Mouse (Mus musculus): ENCODE data around the gene Dapp1.
A peak's percentile ranks its signal among the peaks of the same experiment; 100 is the strongest.
"Not testable (repeated sequence)": the region's sequence is repeated elsewhere in the genome, so short reads cannot be mapped to it uniquely, and the experiment has no call there.

The Dapp1 gene

DNA sequence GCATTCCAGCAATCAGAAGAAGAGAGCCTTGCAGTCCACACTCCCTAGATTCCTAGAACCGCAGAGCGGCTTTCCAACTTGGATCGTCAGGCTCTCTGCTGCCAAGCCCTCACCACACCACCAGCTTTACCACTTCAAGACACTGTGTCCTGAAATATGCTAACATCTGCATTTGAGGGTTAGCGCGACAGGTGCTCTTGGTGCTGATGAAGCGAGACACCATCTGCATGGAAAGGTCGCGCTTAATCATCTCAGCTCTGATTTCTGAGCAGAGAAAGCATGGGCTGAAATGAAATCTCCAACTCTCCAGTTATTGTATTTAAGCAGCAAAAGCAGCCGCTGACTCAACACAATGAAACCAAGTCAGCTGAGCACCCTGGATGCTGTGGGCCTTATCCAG lies 8.1 kb upstream of the Dapp1 start:
- no peak for DNase-seq (ENCODE audit: low spot score in 2 of 2)

GRCm38 (mm10) chr3:137980435-137981381 lies 637 bp downstream of the Dapp1 start:
- DNase-seq (ENCODE audit: low spot score in 2 of 2): peak in 1 of 2 experiments; percentile 15

DNA sequence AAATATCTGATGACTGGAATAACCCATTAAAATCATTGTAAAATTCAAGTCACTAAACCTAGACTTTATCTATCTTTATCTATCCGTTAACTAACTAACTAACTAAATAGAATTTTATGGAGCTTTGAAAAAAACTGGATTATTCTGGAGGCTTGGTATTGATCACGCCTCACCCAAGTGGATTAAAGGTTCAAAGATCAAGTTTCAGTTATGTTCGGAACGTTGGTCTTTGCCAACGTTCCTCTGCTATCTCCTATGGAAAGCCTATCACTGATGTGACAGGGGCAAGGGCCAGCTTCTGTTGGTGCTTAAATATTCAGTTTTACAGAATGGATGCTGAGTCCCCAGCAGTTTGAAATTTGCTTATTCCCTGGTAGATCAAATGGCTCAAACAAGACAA lies 3.1 kb downstream of the Dapp1 start:
- no peak for DNase-seq (ENCODE audit: low spot score in 2 of 2)

DNA sequence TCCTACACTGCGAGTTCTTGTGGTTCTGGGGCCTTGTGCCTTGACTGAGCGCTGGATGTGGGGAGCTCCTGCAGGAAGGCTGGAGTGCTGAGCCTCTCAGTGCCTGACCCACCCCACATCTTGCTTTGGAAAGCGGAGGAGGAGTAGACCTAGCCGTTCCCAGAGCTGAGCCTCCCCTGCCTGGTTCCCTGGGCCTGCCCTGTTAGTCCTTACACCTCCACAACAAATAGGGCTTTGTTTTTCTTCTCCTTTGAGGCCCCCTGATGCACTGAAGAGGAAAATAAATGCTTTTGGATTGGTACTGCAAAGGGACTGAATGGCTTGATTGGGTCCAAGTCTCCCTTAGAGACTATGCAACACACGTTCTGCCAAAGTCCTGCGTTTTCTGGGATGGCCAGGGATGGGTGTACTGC lies 3.7 kb downstream of the Dapp1 start:
- no peak for DNase-seq (ENCODE audit: low spot score in 2 of 2)

GRCm38 (mm10) chr3:137976943-137977628 lies 4.3 kb downstream of the Dapp1 start:
- no peak for DNase-seq (ENCODE audit: low spot score in 2 of 2)

- DNase-seq (ENCODE audit: low spot score in 2 of 2): no peak
Measured at GRCm38 (mm10) chr3:137975856-137976423, 5.4 kb downstream of the Dapp1 start.

DNA sequence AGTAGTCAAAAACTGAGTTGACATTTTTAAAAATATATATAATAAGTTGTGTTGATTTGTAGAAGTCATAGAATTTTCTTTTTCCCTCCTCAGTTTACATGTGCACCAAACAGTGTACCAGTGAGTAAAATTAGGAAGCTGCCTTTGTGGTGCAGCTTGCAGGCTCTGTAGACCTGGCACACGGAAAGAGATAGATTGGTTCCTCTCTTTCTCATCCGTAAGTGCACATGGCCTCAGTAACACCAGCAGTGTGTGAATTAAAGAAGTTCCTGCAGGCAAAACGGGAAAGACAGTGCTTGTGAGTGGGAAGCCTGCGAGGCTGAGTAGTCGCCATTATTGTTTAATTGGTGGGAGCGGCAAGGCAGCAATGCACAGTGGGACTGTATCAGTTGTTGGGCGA lies 5.9 kb downstream of the Dapp1 start:
- DNase-seq (ENCODE audit: low spot score in 2 of 2): no peak

DNA sequence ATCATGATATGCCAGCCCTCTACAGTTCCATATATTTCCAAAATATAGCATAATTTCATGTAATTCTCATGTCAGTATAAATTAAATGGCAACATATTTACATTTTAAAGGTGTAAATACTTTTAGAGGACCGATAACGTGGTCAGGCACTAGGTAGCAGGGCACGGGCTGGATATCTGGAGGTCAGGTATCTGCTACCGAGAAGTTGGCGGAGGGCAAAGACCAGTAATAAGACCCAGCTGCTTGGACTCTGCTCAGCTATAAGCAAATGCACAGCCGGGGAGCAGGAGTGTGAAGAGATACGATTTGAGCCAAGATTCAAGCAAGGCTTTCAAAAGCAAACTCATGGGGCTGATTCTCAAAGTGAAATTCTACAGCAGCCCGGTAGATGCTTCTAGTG lies 7.0 kb downstream of the Dapp1 start:
- no peak for DNase-seq (ENCODE audit: low spot score in 2 of 2)

DNA sequence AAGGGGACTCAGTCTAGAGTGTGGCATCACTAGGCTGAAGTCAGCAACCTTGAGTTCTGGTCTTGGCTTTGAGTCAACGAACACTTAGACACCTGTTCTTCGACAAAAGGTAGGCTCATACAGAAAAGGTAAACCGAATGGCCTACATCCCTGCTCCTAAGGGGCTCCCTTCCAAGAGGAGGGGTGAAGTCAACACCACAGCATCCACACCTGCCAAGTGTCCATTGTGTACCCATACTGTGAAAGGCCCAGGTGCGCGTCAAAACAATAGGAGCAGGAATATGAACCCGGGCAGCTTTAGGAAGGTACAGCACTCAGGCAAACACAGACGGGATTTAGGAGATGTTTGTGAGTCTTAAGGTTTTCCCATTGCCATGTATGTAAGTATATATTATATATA lies 8.4 kb downstream of the Dapp1 start:
- DNase-seq (ENCODE audit: low spot score in 2 of 2): no peak

DNA sequence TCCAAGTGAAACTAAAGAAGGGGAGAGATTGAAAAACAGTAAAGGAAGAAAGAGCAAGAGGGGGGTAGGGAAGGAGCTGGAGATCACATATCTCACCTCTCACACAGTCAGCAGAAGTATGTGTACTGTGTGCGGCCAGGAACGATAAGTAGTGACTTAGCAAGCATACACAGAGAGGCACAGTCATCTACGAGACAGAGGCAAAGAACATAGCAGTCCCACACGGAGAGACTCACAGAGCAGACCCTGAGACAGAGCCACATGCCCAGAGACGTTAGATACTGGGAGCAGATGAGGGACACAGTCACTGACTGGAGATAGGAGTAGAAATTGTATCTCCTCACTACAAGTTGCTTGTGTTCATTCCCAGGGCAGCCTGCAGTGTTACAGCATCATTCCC lies 9.1 kb downstream of the Dapp1 start:
- DNase-seq (ENCODE audit: low spot score in 2 of 2): no peak

- no peak for DNase-seq (ENCODE audit: low spot score in 2 of 2)
Measured at GRCm38 (mm10) chr3:137969951-137970350, 11.4 kb downstream of the Dapp1 start.

DNA sequence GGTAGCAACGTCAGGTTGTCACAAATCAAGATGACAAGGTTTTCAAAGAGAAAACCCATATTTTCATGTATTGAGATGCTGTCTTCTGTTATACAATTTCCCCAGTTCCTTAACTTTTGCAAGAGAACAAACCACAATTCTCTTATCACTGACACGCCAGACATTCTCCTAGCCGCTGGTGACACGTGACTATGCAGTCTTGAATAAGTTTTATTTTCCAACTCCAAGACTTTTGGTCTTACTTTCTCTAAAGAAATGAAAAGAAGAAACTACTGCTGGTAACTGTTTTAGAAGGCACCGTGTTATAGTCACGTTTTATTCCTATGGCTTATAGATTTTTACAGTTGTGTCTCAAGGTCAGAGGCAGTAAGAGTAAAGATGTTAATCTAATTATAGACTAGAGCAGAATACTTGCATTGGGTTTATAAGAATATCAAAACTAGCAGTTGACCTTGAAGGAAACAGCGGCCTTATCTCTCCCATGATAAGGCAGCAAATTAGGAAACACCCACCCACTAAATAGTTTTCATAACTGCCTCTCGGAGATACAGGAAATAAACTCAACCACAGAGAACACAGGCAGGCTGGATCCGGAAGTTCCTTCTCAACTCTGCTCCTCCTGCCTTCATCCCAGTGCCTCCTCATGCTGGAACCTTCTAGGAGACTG lies 12.4 kb downstream of the Dapp1 start:
- peak; percentile 32 to 42 for DNase-seq (ENCODE audit: low spot score in 2 of 2)

DNA sequence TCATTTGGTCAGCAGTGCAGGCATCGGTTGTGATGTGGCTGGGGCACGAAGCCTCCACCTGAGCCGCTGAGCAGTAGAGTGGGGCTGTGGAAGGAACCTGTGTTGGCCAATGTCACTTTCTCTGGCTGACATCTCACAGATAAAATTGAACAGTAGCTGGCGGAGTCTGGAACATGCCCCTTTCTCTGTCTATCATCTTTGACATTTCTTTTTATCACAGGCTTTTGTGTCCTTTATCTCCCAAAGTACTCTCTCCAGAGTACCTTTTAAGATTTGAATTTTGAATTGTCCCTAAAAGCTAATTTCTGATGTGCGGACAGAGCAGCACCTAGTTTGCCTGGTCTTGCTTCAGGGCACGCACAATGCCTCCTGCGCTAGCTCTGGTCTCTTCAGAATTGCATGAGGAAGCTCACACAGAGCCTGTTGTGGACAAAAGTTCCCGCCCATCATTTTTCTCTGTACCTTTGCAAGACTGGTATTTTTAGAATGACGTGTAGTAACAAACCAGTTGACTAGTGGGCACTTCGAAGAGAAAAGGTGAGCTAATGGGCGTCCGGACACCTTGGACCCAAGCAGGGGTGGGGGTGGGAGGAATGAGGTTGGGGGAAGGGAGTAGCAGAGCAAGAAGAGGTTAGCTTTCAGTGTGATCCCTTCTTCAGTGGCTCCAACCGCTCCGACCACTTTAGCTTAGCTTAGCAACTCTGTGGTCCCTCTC lies 13.1 kb downstream of the Dapp1 start:
- no peak for DNase-seq (ENCODE audit: low spot score in 2 of 2)

GRCm38 (mm10) chr3:137964014-137964413 lies 17.3 kb downstream of the Dapp1 start:
- DNase-seq (ENCODE audit: low spot score in 2 of 2): not testable (repeated sequence)

DNA sequence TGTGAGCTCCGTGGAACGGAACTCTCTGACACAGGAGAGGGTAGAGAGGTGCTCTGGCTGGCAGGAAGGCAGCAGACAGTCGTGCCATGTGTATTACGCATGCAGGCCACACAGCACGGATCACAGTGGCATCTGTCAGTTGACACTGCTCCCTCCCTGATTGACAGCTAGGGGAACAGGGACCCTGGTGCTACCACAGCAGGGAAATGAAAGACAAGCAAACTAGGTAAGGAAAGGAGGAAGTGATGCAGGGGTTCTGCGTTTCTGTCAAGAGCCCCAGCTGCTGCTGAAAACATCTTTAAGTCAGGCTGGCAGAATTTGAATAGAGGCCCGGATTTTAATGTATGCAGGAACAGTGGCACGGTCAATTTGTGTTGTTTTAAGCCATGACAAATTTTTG lies 17.8 kb downstream of the Dapp1 start:
- no peak for DNase-seq (ENCODE audit: low spot score in 2 of 2)

- DNase-seq (ENCODE audit: low spot score in 2 of 2): no peak
Measured at GRCm38 (mm10) chr3:137961736-137962385, 19.5 kb downstream of the Dapp1 start.

- no peak for DNase-seq (ENCODE audit: low spot score in 2 of 2)
Measured at GRCm38 (mm10) chr3:137959456-137959855, 21.9 kb downstream of the Dapp1 start.

DNA sequence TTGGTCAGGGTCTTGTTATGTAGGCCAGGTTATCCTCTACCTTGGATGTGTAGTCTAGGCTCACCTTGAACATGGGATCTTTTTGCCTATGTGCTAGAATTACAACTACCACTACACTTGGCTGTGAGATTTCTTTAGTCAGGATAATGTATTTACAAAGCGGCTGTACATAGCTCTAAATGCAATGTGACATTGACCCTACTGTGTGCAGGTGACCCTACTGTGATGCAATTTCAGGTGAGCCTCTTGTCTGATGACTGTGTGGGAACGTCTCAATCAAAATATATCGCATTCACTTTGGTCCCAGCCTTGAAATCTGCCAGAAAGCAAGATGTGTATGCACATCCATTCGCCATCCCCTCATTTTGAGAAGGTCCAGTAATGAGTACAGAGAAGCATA lies 23.0 kb downstream of the Dapp1 start:
- DNase-seq (ENCODE audit: low spot score in 2 of 2): no peak

- no peak for DNase-seq (ENCODE audit: low spot score in 2 of 2)
Measured at GRCm38 (mm10) chr3:137957864-137958263, 23.5 kb downstream of the Dapp1 start.

DNA sequence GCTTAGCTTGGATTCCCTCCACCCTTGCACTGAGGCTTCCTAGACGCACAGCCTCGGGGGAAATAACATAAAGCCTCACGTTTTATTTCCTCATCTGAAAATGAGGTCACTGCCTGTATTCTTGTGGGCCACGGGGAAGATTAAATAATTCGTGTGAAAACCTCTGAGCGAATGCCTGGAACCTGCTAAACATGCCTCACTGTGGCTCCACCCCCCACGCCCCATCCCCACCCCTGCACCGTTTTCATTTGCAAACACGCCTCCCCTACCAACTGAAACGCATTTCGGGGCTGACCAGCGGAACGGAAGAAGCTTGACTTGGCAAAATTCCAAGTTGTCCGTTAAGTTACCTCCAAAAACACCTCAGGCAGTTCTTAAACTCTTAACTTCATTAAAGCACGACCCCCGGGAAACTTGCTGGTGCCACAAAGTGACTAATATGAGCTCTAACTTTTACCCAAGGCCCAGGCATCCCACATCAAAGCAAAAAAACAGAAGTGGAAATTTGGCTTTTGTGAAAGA lies 25.7 kb downstream of the Dapp1 start:
- DNase-seq (ENCODE audit: low spot score in 2 of 2): no peak
